Mouse (Mus musculus) layer of hippocampus, postnatal 10 days (tissue): ENCODE data around the gene Scgb2b21. TPM values are rescaled to one million over a fixed set of nuclear protein-coding genes. Genes with fewer than 3 reads are reported as not detected.
"Not testable (repeated sequence)": the region's sequence is repeated elsewhere in the genome, so short reads cannot be mapped to it uniquely, and the experiment has no call there.

Experiments
- DNase-seq, 2 experiments: peaks; one replicate each; pipeline ENCODE4 v3.0.0; 2021; ENCODE audit warnings: low spot score in 2 of 2
- long read RNA-seq: library from polyadenylated mRNA; stranded (forward); transcript quantifications from one replicate; pipeline ENCODE4 v2.0.0, GENCODE M21; 2023
- total RNA-seq, 2 experiments: library from RNA; stranded (reverse); gene quantifications; 2 replicates each; pipeline ENCODE4 v1.2.3; 2021

Scgb2b21 gene
- total RNA-seq = not detected
- long read RNA-seq = 0 reads

DNA sequence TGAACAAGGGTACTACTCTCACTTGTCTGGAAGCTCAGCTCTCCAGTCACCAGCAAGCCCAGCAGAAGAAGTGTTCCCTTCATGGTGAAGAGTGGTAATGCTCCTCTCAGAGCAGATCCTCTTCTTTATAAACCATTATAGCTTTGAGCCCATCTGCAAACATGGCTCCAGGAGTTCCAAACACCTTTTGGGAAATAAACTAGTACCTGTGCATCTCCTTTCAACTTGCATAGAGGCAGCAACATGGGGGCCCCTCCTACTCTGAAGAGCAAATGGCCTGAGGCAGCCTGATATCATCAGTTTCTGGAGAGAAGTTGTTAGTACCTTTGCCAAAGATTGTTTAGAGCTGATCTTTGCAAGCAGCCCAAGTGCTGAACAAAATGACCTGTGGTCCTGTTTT, at the start of gene Scgb2b21:
TSS of gene Scgb2b21 (minus strand) at position 101 of the 400 bp plus-strand sequence.
- no peak for DNase-seq

DNA sequence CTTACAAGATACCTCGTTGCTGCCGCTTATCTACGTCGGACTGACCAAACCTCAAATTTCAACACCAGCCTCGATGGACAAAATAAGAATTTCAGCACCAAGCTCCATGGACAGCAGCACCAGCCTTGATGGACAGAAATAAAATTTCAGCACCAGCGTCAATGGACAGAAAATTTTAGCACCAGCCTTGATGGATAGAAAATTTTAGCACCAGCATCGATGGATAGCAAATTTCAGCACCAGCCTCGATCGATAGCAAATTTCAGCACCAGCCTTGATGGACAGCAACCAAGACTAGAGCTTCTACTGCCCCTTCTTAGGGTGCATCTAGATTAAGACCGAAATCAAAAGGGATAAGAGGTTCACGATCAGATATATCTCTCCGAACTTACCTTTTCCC, 23.2 kb upstream of the Scgb2b21 start:
- DNase-seq = not testable (repeated sequence)

Other genes with a start within 250 kb of the Scgb2b21 start
- not detected for gene Scgb2b19, start 240.1 kb downstream of the Scgb2b21 start, total RNA-seq
- not detected for gene Scgb1b19, start 233.2 kb downstream of the Scgb2b21 start, total RNA-seq
- gene Scgb2b20, start 154.1 kb downstream of the Scgb2b21 start, total RNA-seq = not detected
- gene Scgb1b20, start 147.2 kb downstream of the Scgb2b21 start, total RNA-seq = not detected
- gene Scgb2b24, start 218.9 kb upstream of the Scgb2b21 start, total RNA-seq = not detected
- not detected for gene Scgb1b24, start 223.3 kb upstream of the Scgb2b21 start, total RNA-seq